Mouse (Mus musculus): ENCODE results near the gene Sirt5.

- TF ChIP-seq CTCF (IDR thresholded peaks at IDR 0.05; ENCODE audit: low read depth, low read length) (no peak), TAL1 (conservative IDR thresholded peaks at IDR 0.05; ENCODE audit: low read depth, low read length) (no peak), GATA1 (IDR thresholded peaks at IDR 0.05; ENCODE audit: borderline replicate concordance, low read length) (no peak), POLR2AphosphoS5 (IDR thresholded peaks at IDR 0.05; ENCODE audit: insufficient replicate concordance, low read depth, low read length) (no peak), GATA2 (IDR thresholded peaks at IDR 0.05; ENCODE audit: borderline replicate concordance, low read depth, low read length) (no peak)
Observed at GRCm38 (mm10) chr13:43350489-43351169, 14.7 kb upstream of the Sirt5 start.
